Mouse (Mus musculus) heart, embryonic 12.5 days (tissue): ENCODE measurements around the gene Cdh18. TPM values are rescaled to one million over a fixed set of nuclear protein-coding genes. Genes with fewer than 3 reads are reported as not detected.

Experiments used
- ATAC-seq: fragments of 200-750 bp; cut with Nextera tagmentation; 2 replicates; pipeline ENCODE4 v1.8.0; 2017; ENCODE audit warnings: moderate TSS enrichment, moderate library complexity; ENCODE audit not compliant: insufficient number of reproducible peaks, low FRiP score
- H3K27ac ChIP-seq: fragments of 300-500 bp; sonication (generic); 2 replicates; pipeline ENCODE4 v1.5.1; 2016; ENCODE audit warnings: mild to moderate bottlenecking, moderate library complexity; ENCODE audit not compliant: poor library complexity, severe bottlenecking
- H3K27me3 ChIP-seq: fragments of 300-500 bp; sonication (generic); replicated peaks from 2 replicates; pipeline ENCODE4 v1.6.1; 2016; ENCODE audit warnings: mild to moderate bottlenecking, moderate library complexity
- H3K36me3 ChIP-seq: fragments of 300-500 bp; sonication (generic); 2 replicates; pipeline ENCODE4 v1.6.1; 2016; ENCODE audit warnings: mild to moderate bottlenecking, moderate library complexity
- H3K4me1 ChIP-seq: fragments of 300-500 bp; sonication (generic); replicated peaks from 2 replicates; pipeline ENCODE4 v1.6.1; 2016; ENCODE audit warnings: mild to moderate bottlenecking
- H3K4me2 ChIP-seq: fragments of 300-500 bp; sonication (generic); 2 replicates; pipeline ENCODE4 v1.6.1; 2016; ENCODE audit warnings: mild to moderate bottlenecking, moderate library complexity
- H3K4me3 ChIP-seq: fragments of 300-500 bp; sonication (generic); 2 replicates; pipeline ENCODE4 v1.5.1; 2016; ENCODE audit warnings: mild to moderate bottlenecking
- H3K9ac ChIP-seq: fragments of 300-500 bp; sonication (generic); 2 replicates; pipeline ENCODE4 v1.6.1; 2016; ENCODE audit warnings: mild to moderate bottlenecking, moderate library complexity
- H3K9me3 ChIP-seq: fragments of 300-500 bp; sonication (generic); replicated peaks from 2 replicates; pipeline ENCODE4 v1.6.1; 2016; ENCODE audit warnings: mild to moderate bottlenecking, moderate library complexity
- WGBS: fragments of 180-500 bp; shearing (Covaris S2); methylation state at CpG from one replicate; pipeline ENCODE4 v1.1.7; 2016; 5-methylcytosine and 5-hydroxymethylcytosine counted together
- polyA plus RNA-seq: library from polyadenylated mRNA; unstranded; fragments of >200 nt; fragmentation: Nextera tagmentation; extraction: Ambion mirVana; gene quantifications from 2 replicates; pipeline ENCODE4 v1.2.1, GENCODE M21; 2016

Cdh18 gene
- polyA plus RNA-seq, 1 experiment from 2014 or later = 0.10 TPM

GRCm38 (mm10) chr15:23378016-23378750, 829.4 kb downstream of the Cdh18 start:
- no peak for ATAC-seq
- 78% methylated on average over 2 of the region's 2 CpGs for WGBS
- no peak overlapping the region for H3K9ac ChIP-seq

GRCm38 (mm10) chr15:23385816-23386215, 837.0 kb downstream of the Cdh18 start:
- H3K27me3 ChIP-seq = no peaks in the 10 kb centered on the region
- no peaks in the 10 kb centered on the region for H3K4me1 ChIP-seq
- H3K9ac ChIP-seq = no peak overlapping the region
- no peak overlapping the region for H3K4me3 ChIP-seq
- no peaks in the 10 kb centered on the region for H3K9me3 ChIP-seq
- no peak overlapping the region for H3K4me2 ChIP-seq
- no peaks in the 10 kb centered on the region for H3K36me3 ChIP-seq
- ATAC-seq = no peak
- 63% methylated on average over 4 of the region's 4 CpGs for WGBS
- H3K27ac ChIP-seq = no peak overlapping the region

More at GRCm38 (mm10) chr15:23378016-23378750, 829.4 kb downstream of the Cdh18 start:
- H3K27me3 ChIP-seq = no peaks in the 10 kb centered on the region
- H3K36me3 ChIP-seq = no peaks in the 10 kb centered on the region
- no peaks in the 10 kb centered on the region for H3K9me3 ChIP-seq
- no peak overlapping the region for H3K4me3 ChIP-seq
- no peak overlapping the region for H3K27ac ChIP-seq
- H3K4me1 ChIP-seq = no peaks in the 10 kb centered on the region
- H3K4me2 ChIP-seq = no peak overlapping the region

- Histone ChIP-seq H3K36me3 (no peaks in the 10 kb centered on the region), H3K4me2 (no peak overlapping the region), H3K27me3 (no peaks in the 10 kb centered on the region), H3K9me3 (no peaks in the 10 kb centered on the region), H3K27ac (no peak overlapping the region), H3K4me1 (no peaks in the 10 kb centered on the region), H3K4me3 (no peak overlapping the region), H3K9ac (no peak overlapping the region)
- no peak for ATAC-seq
Measured at GRCm38 (mm10) chr15:23396646-23397045, 847.8 kb downstream of the Cdh18 start.

GRCm38 (mm10) chr15:23403792-23404191, 855.0 kb downstream of the Cdh18 start:
- Histone ChIP-seq H3K36me3 (no peaks in the 10 kb centered on the region), H3K4me2 (no peak overlapping the region), H3K27ac (no peak overlapping the region), H3K27me3 (no peaks in the 10 kb centered on the region), H3K9ac (no peak overlapping the region), H3K4me1 (no peaks in the 10 kb centered on the region), H3K4me3 (no peak overlapping the region), H3K9me3 (no peaks in the 10 kb centered on the region)
- no peak for ATAC-seq
- WGBS = 83% methylated on average over 2 of the region's 2 CpGs

- no peak overlapping the region for H3K9ac ChIP-seq
- WGBS = 74% methylated on average over 1 of the region's 1 CpGs
- H3K4me2 ChIP-seq = no peak overlapping the region
- H3K27ac ChIP-seq = no peak overlapping the region
- ATAC-seq = no peak
- no peak overlapping the region for H3K4me3 ChIP-seq
- H3K36me3 ChIP-seq = no peaks in the 10 kb centered on the region
- H3K4me1 ChIP-seq = no peaks in the 10 kb centered on the region
- no peaks in the 10 kb centered on the region for H3K9me3 ChIP-seq
- no peaks in the 10 kb centered on the region for H3K27me3 ChIP-seq
Measured at GRCm38 (mm10) chr15:23408256-23408655, 859.4 kb downstream of the Cdh18 start.

- Histone ChIP-seq H3K4me3 (no peak overlapping the region), H3K4me1 (no peaks in the 10 kb centered on the region), H3K9ac (no peak overlapping the region), H3K36me3 (no peaks in the 10 kb centered on the region), H3K27me3 (no peaks in the 10 kb centered on the region), H3K4me2 (no peak overlapping the region), H3K9me3 (no peaks in the 10 kb centered on the region), H3K27ac (no peak overlapping the region)
- 66% methylated on average over 5 of the region's 5 CpGs for WGBS
- no peak for ATAC-seq
Measured at GRCm38 (mm10) chr15:23416450-23417080, 867.7 kb downstream of the Cdh18 start.

- Histone ChIP-seq H3K4me3 (no peak overlapping the region), H3K4me1 (no peaks in the 10 kb centered on the region)
- ATAC-seq = no peak
Measured at GRCm38 (mm10) chr15:23418158-23418557, 869.3 kb downstream of the Cdh18 start.

GRCm38 (mm10) chr15:23420010-23420409, 871.2 kb downstream of the Cdh18 start:
- ATAC-seq = no peak
- H3K4me2 ChIP-seq = no peak overlapping the region

More at GRCm38 (mm10) chr15:23418158-23418557, 869.3 kb downstream of the Cdh18 start:
- no peaks in the 10 kb centered on the region for H3K9me3 ChIP-seq
- H3K27ac ChIP-seq = no peak overlapping the region
- no peaks in the 10 kb centered on the region for H3K36me3 ChIP-seq
- no peak overlapping the region for H3K4me2 ChIP-seq
- no peak overlapping the region for H3K9ac ChIP-seq
- no peaks in the 10 kb centered on the region for H3K27me3 ChIP-seq

GRCm38 (mm10) chr15:23430021-23430420, 881.2 kb downstream of the Cdh18 start:
- H3K4me1 ChIP-seq = no peaks in the 10 kb centered on the region
- H3K27me3 ChIP-seq = no peaks in the 10 kb centered on the region
- 72% methylated on average over 5 of the region's 5 CpGs for WGBS
- no peaks in the 10 kb centered on the region for H3K36me3 ChIP-seq
- H3K9ac ChIP-seq = no peak overlapping the region
- ATAC-seq = no peak
- H3K27ac ChIP-seq = no peak overlapping the region
- H3K9me3 ChIP-seq = no peaks in the 10 kb centered on the region
- no peak overlapping the region for H3K4me2 ChIP-seq
- H3K4me3 ChIP-seq = no peak overlapping the region

More at GRCm38 (mm10) chr15:23420010-23420409, 871.2 kb downstream of the Cdh18 start:
- no peaks in the 10 kb centered on the region for H3K9me3 ChIP-seq
- H3K9ac ChIP-seq = no peak overlapping the region
- WGBS = 72% methylated on average over 3 of the region's 3 CpGs
- H3K4me1 ChIP-seq = no peaks in the 10 kb centered on the region
- no peaks in the 10 kb centered on the region for H3K27me3 ChIP-seq
- H3K4me3 ChIP-seq = no peak overlapping the region
- H3K36me3 ChIP-seq = no peaks in the 10 kb centered on the region
- no peak overlapping the region for H3K27ac ChIP-seq

- H3K27ac ChIP-seq = no peak overlapping the region
- no peaks in the 10 kb centered on the region for H3K27me3 ChIP-seq
- 57% methylated on average over 1 of the region's 1 CpGs for WGBS
- no peaks in the 10 kb centered on the region for H3K9me3 ChIP-seq
- H3K36me3 ChIP-seq = no peaks in the 10 kb centered on the region
- H3K4me2 ChIP-seq = no peak overlapping the region
- no peak overlapping the region for H3K9ac ChIP-seq
- no peak overlapping the region for H3K4me3 ChIP-seq
- no peaks in the 10 kb centered on the region; the same call in 1 of the 2 replicates for H3K4me1 ChIP-seq
- ATAC-seq = no peak
Measured at GRCm38 (mm10) chr15:23448542-23448941, 899.7 kb downstream of the Cdh18 start.

- H3K4me3 ChIP-seq = no peak overlapping the region
- WGBS = 16% methylated on average over 9 of the region's 9 CpGs
Measured at GRCm38 (mm10) chr15:23452098-23452625, 903.3 kb downstream of the Cdh18 start.

More at GRCm38 (mm10) chr15:23452098-23452625, 903.3 kb downstream of the Cdh18 start:
- Histone ChIP-seq H3K4me1 (peaks cover 3% of the 10 kb centered on the region; the same call in 1 of the 2 replicates), H3K9me3 (no peaks in the 10 kb centered on the region), H3K36me3 (no peaks in the 10 kb centered on the region), H3K27me3 (no peaks in the 10 kb centered on the region), H3K9ac (no peak overlapping the region), H3K4me2 (peak overlapping the region; percentile 38), H3K27ac (peak overlapping the region; percentile 71; the same call in 1 of the 2 replicates)
- peak; percentile 77 for ATAC-seq
